Mouse (Mus musculus): Measurements from ENCODE around the gene Ankrd55.
"Not testable (repeated sequence)": the region's sequence is repeated elsewhere in the genome, so short reads cannot be mapped to it uniquely, and the experiment has no call there.

DNA sequence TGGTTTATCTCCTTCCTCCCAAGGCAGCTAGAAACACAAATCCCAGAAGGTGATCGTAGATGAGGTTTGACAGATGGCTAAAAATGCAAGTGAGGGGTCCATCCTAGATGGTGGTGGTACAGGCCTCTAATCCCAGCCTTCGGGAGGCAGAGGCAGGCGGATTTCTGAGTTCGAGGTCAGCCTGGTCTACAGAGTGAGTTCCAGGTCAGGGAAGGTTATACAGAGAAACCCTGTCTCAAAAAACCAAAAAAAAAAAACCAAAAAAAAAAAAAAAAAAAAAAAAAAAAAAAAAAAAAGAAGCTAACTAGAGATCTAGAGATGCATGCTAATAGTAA, 138.9 kb downstream of the Ankrd55 start:
- not testable (repeated sequence) for TF ChIP-seq EP300 (IDR thresholded peaks at IDR 0.05; ENCODE audit: insufficient read depth, low read depth, low read length); CTCF (IDR thresholded peaks at IDR 0.05)
